In the genomic region with DNA sequence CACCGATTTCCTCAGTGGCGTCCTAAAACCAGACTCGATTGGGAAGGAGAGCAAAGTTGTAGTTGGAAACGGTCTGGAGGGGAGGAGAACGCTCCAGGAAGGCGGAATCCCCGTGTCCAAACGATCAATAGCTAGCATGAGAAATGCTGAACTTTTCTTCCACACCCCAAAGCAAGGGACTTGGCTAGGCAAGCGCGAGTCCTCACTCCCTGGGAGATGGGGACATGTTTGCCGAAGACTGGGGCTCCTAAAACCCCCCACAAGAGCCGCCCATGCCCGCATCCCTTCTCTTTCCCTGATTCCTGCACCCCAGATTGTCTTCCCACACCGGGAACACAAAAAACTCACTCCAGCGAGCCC, we compare ENCODE assay signal across 8 mouse cellular contexts. TPM values are rescaled to one million over a fixed set of nuclear protein-coding genes. Genes with fewer than 3 reads are reported as not detected.
DNase-seq lines count a peak whose midpoint lies in the region; ATAC-seq and TF ChIP-seq lines count a peak whose summit lies in the region.

No protein-coding gene starts in this region.

- peak; percentile 17 for DNase-seq in lung, embryonic 14.5 days
- no peak for DNase-seq in lung, postnatal 25 days (ENCODE audit: low spot score)
- no peak for DNase-seq in ovary, adult 18-20 months (ENCODE audit: low spot score)
- DNase-seq in right cerebral cortex, postnatal 4 days, result no peak
- no peak for DNase-seq in urinary bladder, adult 18-20 months (ENCODE audit: low spot score in 2 of 2)

- TF ChIP-seq POLR2A in small intestine, adult 2 months (IDR thresholded peaks at IDR 0.05; ENCODE audit: low read depth, low read length), result no peak

- peak; percentile 50 for ATAC-seq in lung, embryonic 14.5 days (ENCODE audit: insufficient read depth)
- ATAC-seq in embryonic facial prominence, embryonic 15.5 days (ENCODE audit: insufficient number of reproducible peaks, low FRiP score, low TSS enrichment, low read depth), result peak; percentile 31; the same call in 1 of the 2 replicates
- ATAC-seq in limb, embryonic 12.5 days (ENCODE audit: insufficient number of reproducible peaks, insufficient read depth, low FRiP score, low TSS enrichment, low read depth), result peak; percentile 45; the same call in 1 of the 2 replicates

- H3K4me2 ChIP-seq in lung, embryonic 14.5 days, result peak overlapping the region; percentile 74
- H3K4me2 ChIP-seq in embryonic facial prominence, embryonic 15.5 days (replicated peaks), result peak overlapping the region; percentile 64
- H3K4me2 ChIP-seq in limb, embryonic 12.5 days, result peak overlapping the region; percentile 73

- under 1% methylated on average over 15 of the region's 15 CpGs for WGBS in lung, embryonic 14.5 days
- 1% methylated on average over 15 of the region's 15 CpGs for WGBS in embryonic facial prominence, embryonic 15.5 days
- under 1% methylated on average over 15 of the region's 15 CpGs for WGBS in limb, embryonic 12.5 days
- under 1% methylated on average over 15 of the region's 15 CpGs for WGBS in small intestine, adult 2 months

- no peaks in the 10 kb centered on the region for H3K9me3 ChIP-seq in lung, embryonic 14.5 days (ENCODE audit: low read depth, low read length)
- no peaks in the 10 kb centered on the region for H3K9me3 ChIP-seq in embryonic facial prominence, embryonic 15.5 days (replicated peaks)
- H3K9me3 ChIP-seq in limb, embryonic 12.5 days, result no peaks in the 10 kb centered on the region

- peak overlapping the region; percentile 80 for H3K4me3 ChIP-seq in lung, embryonic 14.5 days (ENCODE audit: low read depth, low read length)
- peak overlapping the region; percentile 85 for H3K4me3 ChIP-seq in embryonic facial prominence, embryonic 15.5 days (replicated peaks)
- peak overlapping the region; percentile 74 for H3K4me3 ChIP-seq in limb, embryonic 12.5 days (replicated peaks)
- peak overlapping the region; percentile 92 for H3K4me3 ChIP-seq in small intestine, adult 2 months (ENCODE audit: low read depth, low read length)

- peaks cover 29% of the 10 kb centered on the region for H3K36me3 ChIP-seq in lung, embryonic 14.5 days (ENCODE audit: insufficient read depth)
- peaks cover 18% of the 10 kb centered on the region for H3K36me3 ChIP-seq in embryonic facial prominence, embryonic 15.5 days
- peaks cover 25% of the 10 kb centered on the region for H3K36me3 ChIP-seq in limb, embryonic 12.5 days
- H3K36me3 ChIP-seq in small intestine, adult 2 months (ENCODE audit: control insufficient read depth, insufficient read depth, low read length), result peaks cover 16% of the 10 kb centered on the region

- no peak overlapping the region for H3K27ac ChIP-seq in lung, embryonic 14.5 days (ENCODE audit: low read depth)
- peak overlapping the region; percentile 39; the same call in 1 of the 2 replicates for H3K27ac ChIP-seq in embryonic facial prominence, embryonic 15.5 days (replicated peaks)
- 0 out of 2 replicates have a peak overlapping the region, but pooled peaks have one; percentile 41 for H3K27ac ChIP-seq in limb, embryonic 12.5 days
- peak overlapping the region; percentile 5; the same call in 1 of the 2 replicates for H3K27ac ChIP-seq in small intestine, adult 2 months (ENCODE audit: insufficient read depth, low read depth, low read length)

- H3K4me1 ChIP-seq in lung, embryonic 14.5 days (ENCODE audit: insufficient read depth), result peaks cover 4% of the 10 kb centered on the region; the same call in 1 of the 2 replicates
- peaks cover 5% of the 10 kb centered on the region for H3K4me1 ChIP-seq in embryonic facial prominence, embryonic 15.5 days
- peaks cover 7% of the 10 kb centered on the region for H3K4me1 ChIP-seq in limb, embryonic 12.5 days (replicated peaks)
- H3K4me1 ChIP-seq in small intestine, adult 2 months (ENCODE audit: control insufficient read depth, insufficient read depth, insufficient read length, low read length), result peaks cover 8% of the 10 kb centered on the region; the same call in 1 of the 2 replicates

- H3K9ac ChIP-seq in lung, embryonic 14.5 days, result peak overlapping the region; percentile 84
- peak overlapping the region; percentile 60 for H3K9ac ChIP-seq in embryonic facial prominence, embryonic 15.5 days
- peak overlapping the region; percentile 80 for H3K9ac ChIP-seq in limb, embryonic 12.5 days (replicated peaks)

- no peak for TF ChIP-seq CTCF in lung, embryonic 14.5 days (IDR thresholded peaks at IDR 0.05; ENCODE audit: low read depth)
- no peak for TF ChIP-seq CTCF in small intestine, adult 2 months (IDR thresholded peaks at IDR 0.05; ENCODE audit: extremely low read depth, insufficient read length, insufficient replicate concordance, low read depth, low read length)

- no peaks in the 10 kb centered on the region for H3K27me3 ChIP-seq in lung, embryonic 14.5 days (ENCODE audit: insufficient read depth, low read length)
- H3K27me3 ChIP-seq in embryonic facial prominence, embryonic 15.5 days, result no peaks in the 10 kb centered on the region
- H3K27me3 ChIP-seq in limb, embryonic 12.5 days, result no peaks in the 10 kb centered on the region
- no peaks in the 10 kb centered on the region for H3K27me3 ChIP-seq in small intestine, adult 2 months (ENCODE audit: control insufficient read depth, insufficient read depth, low read length)

RNA-seq across cellular contexts. Expression of a gene that starts 0.8 kb away (rescaled TPM):
- polyA plus RNA-seq in lung, embryonic 14.5 days (2014; fragmentation: Nextera tagmentation; extraction: Ambion mirVana), result 47.7 and 49.8 TPM in 2 replicates
- 41.6 and 43.1 TPM in 2 replicates for polyA plus RNA-seq in embryonic facial prominence, embryonic 15.5 days (2015; fragmentation: Nextera tagmentation; extraction: Ambion mirVana)
- 45.2 and 46.2 TPM in 2 replicates for polyA plus RNA-seq in limb, embryonic 12.5 days (2016; fragmentation: Nextera tagmentation; extraction: Ambion mirVana)
- polyA plus RNA-seq in small intestine, adult 2 months (2012; rRNA removed), result 1.1 and 3.4 TPM in 2 replicates

RNA-seq across cellular contexts. Expression of a gene that starts 39.1 kb away (rescaled TPM):
- 12.4 and 14.9 TPM in 2 replicates for polyA plus RNA-seq in lung, embryonic 14.5 days (2014; fragmentation: Nextera tagmentation; extraction: Ambion mirVana)
- 12.6 and 14.6 TPM in 2 replicates for polyA plus RNA-seq in embryonic facial prominence, embryonic 15.5 days (2015; fragmentation: Nextera tagmentation; extraction: Ambion mirVana)
- 4.3 and 4.5 TPM in 2 replicates for polyA plus RNA-seq in limb, embryonic 12.5 days (2016; fragmentation: Nextera tagmentation; extraction: Ambion mirVana)
- 1.7 and 2.8 TPM in 2 replicates for polyA plus RNA-seq in small intestine, adult 2 months (2012; rRNA removed)
